Mouse (Mus musculus) forebrain, embryonic 11.5 days (tissue): ENCODE measurements around the gene Gnai3. TPM values are rescaled to one million over a fixed set of nuclear protein-coding genes. Genes with fewer than 3 reads are reported as not detected.

Experiments
- ATAC-seq: fragments of 200-750 bp; cut with Nextera tagmentation; replicated peaks from 2 replicates; pipeline ENCODE4 v1.8.0; 2017; ENCODE audit warnings: moderate TSS enrichment; ENCODE audit not compliant: low FRiP score
- DNase-seq: peaks from one replicate; pipeline ENCODE4 v3.0.0-alpha.2; 2017; ENCODE audit warnings: low spot score
- H3K27ac ChIP-seq: fragments of 300-500 bp; sonication (generic); 2 replicates; pipeline ENCODE4 v1.5.1; 2014; ENCODE audit warnings: low read depth, low read length
- H3K27me3 ChIP-seq: fragments of 300-500 bp; sonication (generic); 2 replicates; pipeline ENCODE4 v1.6.1; 2014; ENCODE audit warnings: mild to moderate bottlenecking, low read length, mixed read lengths; ENCODE audit not compliant: control insufficient read depth, insufficient read depth
- H3K36me3 ChIP-seq: fragments of 300-500 bp; sonication (generic); 2 replicates; pipeline ENCODE4 v1.6.1; 2014; ENCODE audit warnings: mild to moderate bottlenecking, low read length, moderate library complexity, mixed read lengths; ENCODE audit not compliant: control insufficient read depth, insufficient read depth
- H3K4me1 ChIP-seq: fragments of 300-500 bp; sonication (generic); replicated peaks from 2 replicates; pipeline ENCODE4 v1.6.1; 2014; ENCODE audit warnings: low read length, mixed read lengths; ENCODE audit not compliant: control insufficient read depth, insufficient read depth
- H3K4me2 ChIP-seq: fragments of 300-500 bp; sonication (generic); 2 replicates; pipeline ENCODE4 v1.6.1; 2014; ENCODE audit warnings: low read depth, mild to moderate bottlenecking, low read length, moderate library complexity, mixed read lengths; ENCODE audit not compliant: severe bottlenecking
- H3K4me3 ChIP-seq: fragments of 300-500 bp; sonication (generic); 2 replicates; pipeline ENCODE4 v1.5.1; 2014; ENCODE audit warnings: low read depth, low read length
- H3K9ac ChIP-seq: fragments of 300-500 bp; sonication (generic); 2 replicates; pipeline ENCODE4 v1.6.1; 2014; ENCODE audit warnings: low read length
- H3K9me3 ChIP-seq: fragments of 300-500 bp; sonication (generic); 2 replicates; pipeline ENCODE4 v1.6.1; 2016; ENCODE audit warnings: low read length, mixed read lengths; ENCODE audit not compliant: control insufficient read depth
- WGBS: fragments of 180-500 bp; shearing (Covaris S2); extraction: QIAGEN DNeasy Blood & Tissue Kit; methylation state at CpG from one replicate; pipeline ENCODE4 v1.1.7; 2014; 5-methylcytosine and 5-hydroxymethylcytosine counted together
- polyA plus RNA-seq: library from polyadenylated mRNA; unstranded; fragments of >200 nt; fragmentation: Nextera tagmentation; extraction: Ambion mirVana; gene quantifications from 2 replicates; pipeline ENCODE4 v1.2.1, GENCODE M21; 2014

Gnai3 gene
- polyA plus RNA-seq, 1 experiment from 2014 or later, result 213 TPM

- DNase-seq, result no peak
These were observed 50.8 kb downstream of the Gnai3 start for GRCm38 (mm10) chr3:108094976-108095760.

GRCm38 (mm10) chr3:108094146-108094545, 51.8 kb downstream of the Gnai3 start:
- Histone ChIP-seq H3K27me3 (no peaks in the 10 kb centered on the region), H3K9me3 (no peaks in the 10 kb centered on the region), H3K27ac (no peak overlapping the region), H3K4me2 (no peak overlapping the region), H3K4me1 (no peaks in the 10 kb centered on the region), H3K9ac (no peak overlapping the region), H3K4me3 (no peak overlapping the region), H3K36me3 (no peaks in the 10 kb centered on the region)
- ATAC-seq (no peak), DNase-seq (no peak)
- WGBS, result 66% methylated on average over 1 of the region's 1 CpGs

More at GRCm38 (mm10) chr3:108094976-108095760, 50.8 kb downstream of the Gnai3 start:
- Histone ChIP-seq H3K9me3 (no peaks in the 10 kb centered on the region), H3K4me2 (no peak overlapping the region), H3K9ac (no peak overlapping the region), H3K36me3 (no peaks in the 10 kb centered on the region), H3K27ac (no peak overlapping the region), H3K4me1 (no peaks in the 10 kb centered on the region), H3K27me3 (no peaks in the 10 kb centered on the region), H3K4me3 (no peak overlapping the region)
- 92% methylated on average over 12 of the region's 12 CpGs for WGBS
- no peak for ATAC-seq

- WGBS, result 50% methylated on average over 6 of the region's 6 CpGs
- Histone ChIP-seq H3K4me2 (no peak overlapping the region), H3K27me3 (no peaks in the 10 kb centered on the region), H3K9ac (no peak overlapping the region), H3K27ac (no peak overlapping the region), H3K9me3 (no peaks in the 10 kb centered on the region), H3K4me1 (no peaks in the 10 kb centered on the region), H3K36me3 (no peaks in the 10 kb centered on the region), H3K4me3 (no peak overlapping the region)
- DNase-seq (no peak), ATAC-seq (no peak)
These were observed 52.6 kb downstream of the Gnai3 start for GRCm38 (mm10) chr3:108093306-108093705.

- no peaks in the 10 kb centered on the region for H3K36me3 ChIP-seq
- H3K27me3 ChIP-seq, result no peaks in the 10 kb centered on the region
- H3K9me3 ChIP-seq, result no peaks in the 10 kb centered on the region
- ATAC-seq (no peak), DNase-seq (no peak)
- no peak within 1 kb of the TSS for H3K4me3 ChIP-seq
- H3K4me2 ChIP-seq, result no peak within 1 kb of the TSS
- no peak within 1 kb of the TSS for H3K9ac ChIP-seq
- H3K4me1 ChIP-seq, result no peaks in the 10 kb centered on the region
- no peak within 1 kb of the TSS for H3K27ac ChIP-seq
- 52% methylated on average over 15 of the region's 15 CpGs for WGBS
These were observed 53.3 kb downstream of the Gnai3 start, which contains the start of gene Gnat2 for GRCm38 (mm10) chr3:108092536-108093115. Gene Gnat2, plus strand, starts transcription at chr3:108092789.

- H3K4me1 ChIP-seq, result no peaks in the 10 kb centered on the region
- no peak overlapping the region for H3K27ac ChIP-seq
- no peak overlapping the region for H3K9ac ChIP-seq
- H3K27me3 ChIP-seq, result no peaks in the 10 kb centered on the region
- 78% methylated on average over 6 of the region's 6 CpGs for WGBS
- no peak overlapping the region for H3K4me3 ChIP-seq
- no peaks in the 10 kb centered on the region for H3K9me3 ChIP-seq
- DNase-seq, result no peak
- ATAC-seq, result no peak
- H3K36me3 ChIP-seq, result no peaks in the 10 kb centered on the region
- H3K4me2 ChIP-seq, result no peak overlapping the region
These were observed 53.9 kb downstream of the Gnai3 start for GRCm38 (mm10) chr3:108092030-108092429.

GRCm38 (mm10) chr3:108090561-108090960, 55.4 kb downstream of the Gnai3 start:
- no peak overlapping the region for H3K9ac ChIP-seq
- H3K4me1 ChIP-seq, result no peaks in the 10 kb centered on the region
- DNase-seq, result no peak
- no peak overlapping the region for H3K4me2 ChIP-seq
- 76% methylated on average over 2 of the region's 2 CpGs for WGBS
- H3K27me3 ChIP-seq, result no peaks in the 10 kb centered on the region
- no peak overlapping the region for H3K27ac ChIP-seq
- no peak overlapping the region for H3K4me3 ChIP-seq
- ATAC-seq, result no peak
- no peaks in the 10 kb centered on the region for H3K9me3 ChIP-seq
- no peaks in the 10 kb centered on the region for H3K36me3 ChIP-seq

- 31% methylated on average over 2 of the region's 2 CpGs for WGBS
- Histone ChIP-seq H3K9ac (no peak overlapping the region), H3K4me1 (no peaks in the 10 kb centered on the region), H3K27ac (no peak overlapping the region), H3K36me3 (no peaks in the 10 kb centered on the region), H3K27me3 (no peaks in the 10 kb centered on the region), H3K4me3 (no peak overlapping the region), H3K9me3 (no peaks in the 10 kb centered on the region), H3K4me2 (no peak overlapping the region)
- ATAC-seq (no peak), DNase-seq (no peak)
These were observed 56.0 kb downstream of the Gnai3 start for GRCm38 (mm10) chr3:108089916-108090315.

GRCm38 (mm10) chr3:108088842-108089380, 57.0 kb downstream of the Gnai3 start:
- H3K36me3 ChIP-seq, result no peaks in the 10 kb centered on the region
- no peak overlapping the region for H3K9ac ChIP-seq
- H3K27ac ChIP-seq, result no peak overlapping the region
- H3K4me1 ChIP-seq, result peaks cover 5% of the 10 kb centered on the region; the same call in 1 of the 2 replicates
- no peak for ATAC-seq
- H3K4me3 ChIP-seq, result no peak overlapping the region
- H3K4me2 ChIP-seq, result no peak overlapping the region
- WGBS, result 52% methylated on average over 5 of the region's 5 CpGs
- DNase-seq, result no peak
- no peaks in the 10 kb centered on the region for H3K27me3 ChIP-seq
- no peaks in the 10 kb centered on the region for H3K9me3 ChIP-seq
